Comparison of ENCODE assay signal across 11 mouse cellular contexts in genomic region chr3:98086441-98086840, GRCm38 (mm10).
DNase-seq lines count a peak whose midpoint lies in the region; ATAC-seq and TF ChIP-seq lines count a peak whose summit lies in the region.
"Had no signal": no experiment of that assay in that cellular context is flagged by ENCODE, and none has a peak within 500 bp of the region (broad histone marks: within the 10 kb centered on the region; RNA-seq: fewer than 3 reads in every experiment).

No protein-coding gene starts in this region.

- no peak for DNase-seq in heart, postnatal 10 days
- no peak for DNase-seq in neural tube, embryonic 10.5 days (ENCODE audit: extremely low spot score, low spot score)
- DNase-seq in limb, embryonic 14.5 days (ENCODE audit: low spot score), result no peak
- DNase-seq in stomach, postnatal 0 days (ENCODE audit: low spot score), result no peak
- no peak for DNase-seq in right cerebral cortex, postnatal 14 days
- no peak for DNase-seq in layer of hippocampus, postnatal 10 days (ENCODE audit: low spot score in 2 of 2)
- DNase-seq: cerebellum, adult 11-12 months; spleen, adult 18-20 months had no signal

- ATAC-seq in heart, embryonic 14.5 days (ENCODE audit: insufficient number of reproducible peaks, insufficient read depth, low FRiP score, low read depth), result no peak
- ATAC-seq in neural tube, embryonic 13.5 days (ENCODE audit: low read depth), result no peak
- peak; percentile 64 for ATAC-seq in limb, embryonic 14.5 days (ENCODE audit: low FRiP score, low read depth)
- no peak for ATAC-seq in stomach, postnatal 0 days (ENCODE audit: low FRiP score, low TSS enrichment)
- ATAC-seq: midbrain, embryonic 15.5 days had no signal

- H3K27ac ChIP-seq in heart, embryonic 14.5 days (replicated peaks in 1 of 2; ENCODE audit: control insufficient read depth in 1 of 2, insufficient read depth in 1 of 2, low read depth in 2 of 2, low read length in 2 of 2), result peak overlapping the region; percentile 5 to 45; a peak in 2 of 4 replicates
- H3K27ac ChIP-seq in neural tube, embryonic 13.5 days (replicated peaks), result 0 out of 2 replicates have a peak overlapping the region, but pooled peaks have one; percentile 18
- H3K27ac ChIP-seq in limb, embryonic 14.5 days (replicated peaks; ENCODE audit: low read depth, low read length), result peak overlapping the region; percentile 81
- H3K27ac ChIP-seq in stomach, postnatal 0 days (replicated peaks), result peak overlapping the region; percentile 65
- H3K27ac ChIP-seq: midbrain, embryonic 15.5 days had no signal

- TF ChIP-seq POLR2A in limb, embryonic 14.5 days (IDR thresholded peaks at IDR 0.05; ENCODE audit: borderline replicate concordance, extremely low read depth, insufficient read depth, insufficient read length), result no peak

- TF ChIP-seq EP300 in stomach, postnatal 0 days (optimal IDR thresholded peaks at IDR 0.05), result no peak

- no peak overlapping the region for H3K4me2 ChIP-seq in heart, embryonic 14.5 days (ENCODE audit: low read length)
- no peak overlapping the region for H3K4me2 ChIP-seq in neural tube, embryonic 13.5 days
- no peak overlapping the region for H3K4me2 ChIP-seq in limb, embryonic 14.5 days (replicated peaks; ENCODE audit: low read depth, low read length, severe bottlenecking)
- no peak overlapping the region for H3K4me2 ChIP-seq in stomach, postnatal 0 days (replicated peaks; ENCODE audit: low read depth)
- H3K4me2 ChIP-seq: midbrain, embryonic 15.5 days had no signal

- H3K4me3 ChIP-seq in heart, embryonic 14.5 days (ENCODE audit: control insufficient read depth in 1 of 2, insufficient read depth in 1 of 2, low read depth in 1 of 2, low read length in 2 of 2), result no peak overlapping the region
- H3K4me3 ChIP-seq in neural tube, embryonic 13.5 days, result no peak overlapping the region
- no peak overlapping the region for H3K4me3 ChIP-seq in limb, embryonic 14.5 days (replicated peaks; ENCODE audit: low read length)
- no peak overlapping the region for H3K4me3 ChIP-seq in stomach, postnatal 0 days (ENCODE audit: low read depth, low read length)
- H3K4me3 ChIP-seq: midbrain, embryonic 15.5 days had no signal

- H3K9ac ChIP-seq in heart, embryonic 14.5 days (ENCODE audit: low read length), result no peak overlapping the region
- H3K9ac ChIP-seq in neural tube, embryonic 13.5 days, result no peak overlapping the region
- no peak overlapping the region for H3K9ac ChIP-seq in limb, embryonic 14.5 days (ENCODE audit: low read depth, low read length, severe bottlenecking)
- H3K9ac ChIP-seq in stomach, postnatal 0 days (ENCODE audit: low read length), result no peak overlapping the region
- H3K9ac ChIP-seq: midbrain, embryonic 15.5 days had no signal

- no peaks in the 10 kb centered on the region for H3K9me3 ChIP-seq in heart, embryonic 14.5 days (ENCODE audit: control insufficient read depth, low read length)
- no peaks in the 10 kb centered on the region for H3K9me3 ChIP-seq in neural tube, embryonic 13.5 days
- H3K9me3 ChIP-seq in limb, embryonic 14.5 days (ENCODE audit: control insufficient read depth, low read length), result no peaks in the 10 kb centered on the region
- H3K9me3 ChIP-seq in stomach, postnatal 0 days (ENCODE audit: control insufficient read depth, low read length), result no peaks in the 10 kb centered on the region
- H3K9me3 ChIP-seq: midbrain, embryonic 15.5 days had no signal

- intact Hi-C loops in heart, postnatal 10 days (cut with DNase I), result no loop called here

- peaks cover 28% of the 10 kb centered on the region for H3K36me3 ChIP-seq in heart, embryonic 14.5 days (ENCODE audit: control insufficient read depth, insufficient read depth, low read length)
- peaks cover 7% of the 10 kb centered on the region; the same call in 1 of the 2 replicates for H3K36me3 ChIP-seq in neural tube, embryonic 13.5 days
- H3K36me3 ChIP-seq in limb, embryonic 14.5 days (ENCODE audit: control insufficient read depth, insufficient read depth, low read length), result peaks cover 32% of the 10 kb centered on the region
- 0 out of 2 replicates have a peak, but pooled peaks cover 5% of the 10 kb centered on the region for H3K36me3 ChIP-seq in stomach, postnatal 0 days (ENCODE audit: control insufficient read depth, insufficient read depth, low read length)
- H3K36me3 ChIP-seq: midbrain, embryonic 15.5 days had no signal

- WGBS in heart, embryonic 14.5 days, result 76% methylated on average over 4 of the region's 4 CpGs
- 85% methylated on average over 4 of the region's 4 CpGs for WGBS in neural tube, embryonic 13.5 days
- 30% methylated on average over 4 of the region's 4 CpGs for WGBS in limb, embryonic 14.5 days
- 68% methylated on average over 4 of the region's 4 CpGs for WGBS in stomach, postnatal 0 days

- peaks cover 8 to 32% of the 10 kb centered on the region in 2 experiments for H3K4me1 ChIP-seq in heart, embryonic 14.5 days (ENCODE audit: control insufficient read depth in 2 of 2, insufficient read depth in 2 of 2, low read length in 2 of 2)
- H3K4me1 ChIP-seq in neural tube, embryonic 13.5 days (replicated peaks), result peaks cover 50% of the 10 kb centered on the region
- H3K4me1 ChIP-seq in limb, embryonic 14.5 days (ENCODE audit: control insufficient read depth, insufficient read depth, low read length), result peaks cover 53% of the 10 kb centered on the region
- H3K4me1 ChIP-seq in stomach, postnatal 0 days (replicated peaks; ENCODE audit: control insufficient read depth, insufficient read depth), result peaks cover 3% of the 10 kb centered on the region; the same call in 1 of the 2 replicates
- H3K4me1 ChIP-seq: midbrain, embryonic 15.5 days had no signal

- H3K27me3 ChIP-seq in heart, embryonic 14.5 days (ENCODE audit: control insufficient read depth, insufficient read depth, low read length), result no peaks in the 10 kb centered on the region
- no peaks in the 10 kb centered on the region for H3K27me3 ChIP-seq in neural tube, embryonic 13.5 days
- H3K27me3 ChIP-seq in limb, embryonic 14.5 days (ENCODE audit: control insufficient read depth, insufficient read depth, low read length), result no peaks in the 10 kb centered on the region
- no peaks in the 10 kb centered on the region for H3K27me3 ChIP-seq in stomach, postnatal 0 days (ENCODE audit: control insufficient read depth, insufficient read depth, low read length)
- H3K27me3 ChIP-seq: midbrain, embryonic 15.5 days had no signal

- TF ChIP-seq CTCF in stomach, postnatal 0 days (IDR thresholded peaks at IDR 0.05; ENCODE audit: low read depth), result no peak

Comparison
In these comparisons a context has a peak if more than half of its experiments do, and no peak if none do; other contexts are left out.
1. H3K27ac ChIP-seq: peak in every context shown above with its lines; median percentile 81 in limb, embryonic 14.5 days; 65 in stomach, postnatal 0 days; 25 in heart, embryonic 14.5 days; 18 in neural tube, embryonic 13.5 days.